Mouse (Mus musculus) kidney, postnatal 0 days (tissue): Measurements from ENCODE around the gene Ndufaf5. TPM values are rescaled to one million over a fixed set of nuclear protein-coding genes. Genes with fewer than 3 reads are reported as not detected.
"Not testable (repeated sequence)": the region's sequence is repeated elsewhere in the genome, so short reads cannot be mapped to it uniquely, and the experiment has no call there.

Experiments used
- ATAC-seq: fragments of 200-750 bp; cut with Nextera tagmentation; replicated peaks from 2 replicates; pipeline ENCODE4 v1.8.0; 2017; ENCODE audit warnings: low read depth, moderate number of reproducible peaks, moderate TSS enrichment, moderate library complexity; ENCODE audit not compliant: low FRiP score
- DNase-seq: peaks from one replicate; pipeline ENCODE4 v3.0.0-alpha.2; 2016; ENCODE audit warnings: low spot score
- H3K27ac ChIP-seq: fragments of 300-500 bp; sonication (generic); 2 replicates; pipeline ENCODE4 v1.5.1; 2014; ENCODE audit warnings: mild to moderate bottlenecking
- H3K27me3 ChIP-seq: fragments of 300-500 bp; sonication (generic); 2 replicates; pipeline ENCODE4 v1.6.1; 2014; ENCODE audit warnings: low read length, mixed read lengths; ENCODE audit not compliant: insufficient read depth
- H3K36me3 ChIP-seq: fragments of 300-500 bp; sonication (generic); 2 replicates; pipeline ENCODE4 v1.6.1; 2014; ENCODE audit warnings: low read length, mixed read lengths; ENCODE audit not compliant: insufficient read depth
- H3K4me1 ChIP-seq: fragments of 300-500 bp; sonication (generic); replicated peaks from 2 replicates; pipeline ENCODE4 v1.6.1; 2014; ENCODE audit warnings: antibody characterized with exemption, low read length, mixed read lengths; ENCODE audit not compliant: insufficient read depth
- H3K4me2 ChIP-seq: fragments of 300-500 bp; sonication (generic); 2 replicates; pipeline ENCODE4 v1.6.1; 2014; ENCODE audit warnings: mild to moderate bottlenecking, low read length, moderate library complexity, mixed read lengths
- H3K4me3 ChIP-seq: fragments of 300-500 bp; sonication (generic); replicated peaks from 2 replicates; pipeline ENCODE4 v1.5.1; 2014; ENCODE audit warnings: low read depth, low read length
- H3K9ac ChIP-seq: fragments of 300-500 bp; sonication (generic); 2 replicates; pipeline ENCODE4 v1.6.1; 2014; ENCODE audit warnings: low read depth, low read length
- H3K9me3 ChIP-seq: fragments of 300-500 bp; sonication (generic); replicated peaks from 2 replicates; pipeline ENCODE4 v1.6.1; 2016; ENCODE audit warnings: low read length, inconsistent platforms, mixed read lengths
- CTCF ChIP-seq: IDR thresholded peaks from 2 replicates; pipeline ENCODE4 v1.5.1; 2016; ENCODE audit warnings: antibody characterized with exemption, low read depth, mild to moderate bottlenecking, moderate library complexity
- WGBS: fragments of 180-500 bp; shearing (Covaris S2); extraction: QIAGEN DNeasy Blood & Tissue Kit; methylation state at CpG from one replicate; pipeline ENCODE4 v1.1.7; 2014; 5-methylcytosine and 5-hydroxymethylcytosine counted together
- polyA plus RNA-seq: library from polyadenylated mRNA; unstranded; fragments of >200 nt; fragmentation: Nextera tagmentation; extraction: Ambion mirVana; gene quantifications from 2 replicates; pipeline ENCODE4 v1.2.1, GENCODE M21; 2015

Ndufaf5 gene
- polyA plus RNA-seq, 1 experiment from 2014 or later, result 28.4 TPM

DNA sequence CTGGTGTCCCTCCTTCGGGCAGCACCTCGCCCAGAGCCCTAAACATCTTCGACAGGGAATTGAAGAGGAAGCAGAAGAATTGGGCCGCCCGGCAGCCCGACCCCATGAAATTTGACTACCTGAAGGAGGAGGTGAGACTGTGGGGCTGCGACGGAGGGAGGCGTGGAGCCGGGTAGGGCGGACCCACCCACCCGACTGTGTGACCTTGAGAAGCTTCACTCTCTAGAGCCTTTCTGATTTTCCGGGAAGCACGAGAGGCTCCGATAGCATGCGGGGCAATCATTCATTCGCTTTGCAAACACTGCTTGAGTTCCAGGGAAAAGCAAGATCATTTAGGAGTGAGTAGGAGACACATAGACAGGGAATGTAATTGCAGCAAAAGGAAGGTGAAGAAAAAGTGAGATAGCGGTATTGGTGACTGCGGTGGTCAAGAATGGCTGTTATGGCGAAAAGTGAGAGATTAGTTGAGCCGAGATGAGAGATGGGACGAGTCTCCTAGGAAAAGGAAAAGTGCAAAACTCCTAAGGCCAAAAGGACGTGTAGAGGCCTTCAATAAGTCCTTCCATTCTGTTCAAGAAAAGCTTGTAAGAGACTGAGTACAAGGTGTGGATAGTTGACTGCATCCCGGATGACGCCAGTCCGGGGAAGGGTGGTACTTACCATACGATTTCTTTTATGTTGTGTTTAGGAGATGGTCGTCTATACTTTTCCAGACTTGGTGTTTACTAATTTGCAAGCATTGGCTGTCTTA lies 529 bp downstream of the Ndufaf5 start:
- Histone ChIP-seq H3K9ac (peak overlapping the region; percentile 69), H3K9me3 (no peaks in the 10 kb centered on the region), H3K4me3 (peak overlapping the region; percentile 55), H3K4me1 (peaks cover 12% of the 10 kb centered on the region), H3K27me3 (no peaks in the 10 kb centered on the region), H3K36me3 (no peaks in the 10 kb centered on the region; the same call in 1 of the 2 replicates), H3K4me2 (peak overlapping the region; percentile 85), H3K27ac (peak overlapping the region; percentile 81)
- TF ChIP-seq CTCF, result no peak
- ATAC-seq (peak; percentile 87), DNase-seq (peak; percentile 67)
- WGBS, result 7% methylated on average over 28 of the region's 28 CpGs

GRCm38 (mm10) chr2:140185685-140186210 lies 15.3 kb downstream of the Ndufaf5 start:
- H3K27me3 ChIP-seq, H3K9me3 ChIP-seq, H3K4me3 ChIP-seq, H3K4me1 ChIP-seq, H3K36me3 ChIP-seq, DNase-seq, H3K4me2 ChIP-seq, ATAC-seq, H3K27ac ChIP-seq, H3K9ac ChIP-seq: not testable (repeated sequence)
- peak; percentile 36; the same call in 1 of the 2 replicates for TF ChIP-seq CTCF
- WGBS, result 91% methylated on average over 3 of the region's 3 CpGs

- no peaks in the 10 kb centered on the region for H3K27me3 ChIP-seq
- no peak overlapping the region for H3K4me3 ChIP-seq
- H3K9me3 ChIP-seq, result no peaks in the 10 kb centered on the region
- H3K4me2 ChIP-seq, result no peak overlapping the region
- ATAC-seq (no peak), DNase-seq (peak; percentile 10)
- peaks cover 10% of the 10 kb centered on the region; the same call in 1 of the 2 replicates for H3K36me3 ChIP-seq
- 68% methylated on average over 2 of the region's 2 CpGs for WGBS
- peak; percentile 51 for TF ChIP-seq CTCF
- H3K4me1 ChIP-seq, result no peaks in the 10 kb centered on the region
- H3K9ac ChIP-seq, result no peak overlapping the region
- no peak overlapping the region for H3K27ac ChIP-seq
Observed at GRCm38 (mm10) chr2:140200713-140201112, 30.3 kb downstream of the Ndufaf5 start.

DNA sequence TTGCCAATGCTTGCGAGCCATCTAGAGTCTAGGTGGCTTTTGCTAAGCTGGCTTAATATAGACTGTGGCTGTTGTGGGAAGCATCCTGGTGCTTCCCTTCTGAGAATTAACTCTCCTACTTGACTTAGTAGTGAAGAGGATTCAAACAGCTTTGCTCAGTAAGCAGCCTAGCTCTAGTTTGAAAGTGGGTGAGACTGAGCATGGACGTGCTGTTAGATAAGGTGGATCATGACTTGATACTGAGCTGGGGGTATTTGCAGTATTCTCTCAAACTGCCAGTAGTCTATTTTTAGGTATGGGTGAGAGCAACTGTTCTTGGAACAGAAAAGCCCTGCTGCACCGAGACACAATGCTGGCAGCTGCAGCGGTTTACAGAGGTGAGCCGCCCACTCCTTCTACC lies 32.1 kb downstream of the Ndufaf5 start:
- no peak overlapping the region for H3K4me3 ChIP-seq
- no peaks in the 10 kb centered on the region for H3K9me3 ChIP-seq
- no peaks in the 10 kb centered on the region for H3K27me3 ChIP-seq
- H3K27ac ChIP-seq, result no peak overlapping the region
- no peak overlapping the region for H3K4me2 ChIP-seq
- no peak for DNase-seq
- H3K36me3 ChIP-seq, result peaks cover 8% of the 10 kb centered on the region; the same call in 1 of the 2 replicates
- H3K4me1 ChIP-seq, result no peaks in the 10 kb centered on the region
- WGBS, result 92% methylated on average over 5 of the region's 5 CpGs
- no peak for TF ChIP-seq CTCF
- H3K9ac ChIP-seq, result no peak overlapping the region
- ATAC-seq, result no peak

GRCm38 (mm10) chr2:140203756-140204155 lies 33.3 kb downstream of the Ndufaf5 start:
- H3K9ac ChIP-seq, result no peak overlapping the region
- H3K27ac ChIP-seq, result no peak overlapping the region
- WGBS, result 95% methylated on average over 7 of the region's 7 CpGs

DNA sequence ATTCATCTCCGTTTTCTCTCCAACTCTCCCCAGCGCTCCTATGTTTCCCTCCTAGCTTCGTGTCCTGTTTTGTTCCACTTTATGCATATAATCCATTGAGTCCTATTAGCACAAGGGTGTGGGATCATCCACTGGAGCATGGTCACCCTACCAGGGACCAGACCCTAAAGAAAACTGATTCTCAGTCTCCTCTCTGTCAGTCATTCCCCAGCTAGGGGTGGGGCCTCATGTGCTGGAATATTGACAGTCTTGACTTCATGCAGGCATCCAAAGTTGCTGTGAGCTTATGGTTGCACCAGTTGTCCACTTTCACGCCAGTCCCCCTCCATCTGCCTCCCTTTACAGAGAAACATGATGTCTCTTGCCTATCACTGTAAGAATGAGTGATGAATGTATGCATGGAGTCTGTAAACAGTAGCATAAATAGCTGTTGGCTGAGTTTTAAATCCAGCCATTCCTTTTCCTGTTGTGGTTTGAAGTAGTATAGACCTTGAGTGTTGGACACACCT lies 44.1 kb downstream of the Ndufaf5 start:
- ATAC-seq, result no peak
- Histone ChIP-seq H3K4me2 (no peak overlapping the region), H3K9me3 (no peaks in the 10 kb centered on the region), H3K27ac (no peak overlapping the region), H3K9ac (no peak overlapping the region), H3K27me3 (no peaks in the 10 kb centered on the region), H3K4me1 (no peaks in the 10 kb centered on the region), H3K4me3 (no peak overlapping the region), H3K36me3 (no peaks in the 10 kb centered on the region)
- DNase-seq, result no peak
- WGBS, result 90% methylated on average over 4 of the region's 4 CpGs
- TF ChIP-seq CTCF, result no peak

More at GRCm38 (mm10) chr2:140203756-140204155, 33.3 kb downstream of the Ndufaf5 start:
- H3K4me1 ChIP-seq, result no peaks in the 10 kb centered on the region
- DNase-seq (no peak), ATAC-seq (no peak)
- H3K4me2 ChIP-seq, result no peak overlapping the region
- H3K9me3 ChIP-seq, result no peaks in the 10 kb centered on the region
- no peak overlapping the region for H3K4me3 ChIP-seq
- 0 out of 2 replicates have a peak, but pooled peaks cover 6% of the 10 kb centered on the region for H3K36me3 ChIP-seq
- TF ChIP-seq CTCF, result no peak
- H3K27me3 ChIP-seq, result no peaks in the 10 kb centered on the region
